Mouse (Mus musculus) erythroblast, embryonic 14.5 days (primary cell): ENCODE results near the gene Asb18.

Experiments used
- GATA1 ChIP-seq: IDR thresholded peaks from 2 replicates; pipeline ENCODE4 v1.6.1; 2012; ENCODE audit warnings: low read length, inconsistent platforms, mixed read lengths
- TAL1 ChIP-seq: IDR thresholded peaks from 3 replicates; pipeline ENCODE4 v1.6.1; 2012; ENCODE audit warnings: low read length, inconsistent platforms, mixed read lengths

- no peak for TF ChIP-seq TAL1
- TF ChIP-seq GATA1: no peak
Measured at GRCm38 (mm10) chr1:90026945-90027344, 12.5 kb upstream of the Asb18 start.
